Mouse (Mus musculus): ENCODE measurements around the gene Ptprb.

Ptprb gene

DNA sequence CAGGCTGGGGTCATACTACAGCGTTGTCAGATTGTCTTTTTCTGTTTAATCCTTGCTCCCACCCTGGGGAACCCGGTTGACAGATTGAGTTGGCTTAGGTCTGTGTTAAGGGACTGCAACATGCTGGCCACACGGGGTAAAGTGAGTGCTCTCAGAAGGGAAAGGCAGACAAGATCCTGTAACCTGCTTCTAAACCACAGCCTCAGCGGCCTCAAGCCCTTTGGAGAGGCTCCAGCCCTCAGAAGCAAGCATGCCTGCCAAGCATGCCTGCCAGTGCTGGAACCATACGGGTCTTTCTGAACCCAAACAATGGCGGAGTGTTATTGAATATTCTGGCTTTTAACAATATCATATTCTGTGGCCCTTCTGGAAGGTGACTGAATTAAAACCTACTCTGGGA is 149.6 kb downstream of the Ptprb start:
- no peak for DNase-seq (ENCODE audit: low spot score in 2 of 2)

DNA sequence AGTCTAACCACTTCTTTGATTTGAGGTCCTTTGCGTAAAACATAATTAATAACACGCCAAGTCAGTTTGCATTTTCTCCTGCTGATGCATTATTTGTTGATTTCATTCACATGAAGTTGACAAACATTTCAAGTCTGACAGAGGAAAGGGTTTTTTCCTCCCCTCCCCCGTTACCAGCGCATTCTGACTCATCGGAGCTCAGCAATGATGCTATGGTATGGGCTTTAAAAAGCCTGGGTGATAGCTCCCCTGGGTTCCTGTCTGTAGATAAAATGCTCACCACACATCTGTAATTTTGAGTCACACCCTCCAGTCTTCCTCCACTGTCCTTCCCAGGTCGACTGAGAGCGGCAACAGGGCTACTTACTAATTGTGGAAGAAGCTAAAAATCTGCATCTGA is 150.9 kb downstream of the Ptprb start:
- DNase-seq (ENCODE audit: low spot score in 2 of 2) = no peak

DNA sequence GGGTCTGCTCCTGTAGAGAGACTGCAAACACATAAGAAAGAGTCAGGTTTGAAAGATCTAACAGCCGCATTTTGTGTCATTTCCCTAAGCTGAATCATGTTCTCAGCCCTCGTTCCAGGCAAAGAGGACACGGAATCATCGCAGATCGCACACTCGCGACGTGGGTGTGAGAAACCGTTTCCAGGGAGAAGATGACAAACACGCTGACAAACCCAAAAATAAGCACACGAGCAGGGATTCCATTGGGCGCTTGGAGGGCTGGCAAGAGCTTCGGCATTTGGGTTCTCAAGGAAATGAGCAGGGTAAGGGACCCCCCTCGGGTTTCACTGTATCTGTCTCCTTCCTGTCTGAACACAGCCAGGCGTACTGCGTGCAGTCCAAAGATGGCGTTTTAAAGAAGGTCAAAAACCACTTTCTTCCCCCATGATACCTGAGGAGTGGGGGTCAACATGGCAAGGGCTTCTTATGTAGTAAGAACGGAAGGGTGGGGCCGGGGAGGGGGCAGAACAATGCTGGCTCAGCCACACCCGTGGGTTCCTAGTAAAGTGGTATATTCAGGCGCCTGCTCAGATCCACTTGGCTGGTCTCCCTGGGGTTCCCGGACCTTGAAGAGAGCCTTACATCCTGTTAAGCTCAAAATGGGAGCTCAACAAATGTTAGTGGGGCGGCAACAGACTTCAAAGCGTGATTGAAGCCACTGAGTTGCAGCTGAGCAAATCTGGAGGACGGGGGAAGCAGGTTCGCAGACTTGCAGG is 152.9 kb downstream of the Ptprb start:
- no peak for DNase-seq (ENCODE audit: low spot score in 2 of 2)

DNA sequence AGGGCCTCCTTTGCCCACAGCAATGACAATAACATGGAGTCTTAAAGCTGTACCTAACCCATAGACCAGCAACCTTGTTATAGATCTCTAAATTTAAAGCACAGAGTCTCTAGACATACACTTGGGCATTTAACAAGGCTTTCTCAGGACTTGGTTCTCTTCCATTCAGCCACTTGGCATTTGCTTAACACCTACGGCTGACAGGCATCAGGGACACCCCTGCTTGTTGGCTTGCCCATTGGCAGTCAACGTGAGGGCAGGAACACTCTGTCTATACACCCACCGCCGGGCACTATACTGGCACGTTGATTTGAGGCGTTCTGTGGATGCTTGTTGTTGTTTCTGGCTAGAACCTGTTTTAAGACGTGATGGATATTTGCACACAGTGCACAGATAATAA is 157.1 kb downstream of the Ptprb start:
- no peak for DNase-seq (ENCODE audit: low spot score in 2 of 2)

DNA sequence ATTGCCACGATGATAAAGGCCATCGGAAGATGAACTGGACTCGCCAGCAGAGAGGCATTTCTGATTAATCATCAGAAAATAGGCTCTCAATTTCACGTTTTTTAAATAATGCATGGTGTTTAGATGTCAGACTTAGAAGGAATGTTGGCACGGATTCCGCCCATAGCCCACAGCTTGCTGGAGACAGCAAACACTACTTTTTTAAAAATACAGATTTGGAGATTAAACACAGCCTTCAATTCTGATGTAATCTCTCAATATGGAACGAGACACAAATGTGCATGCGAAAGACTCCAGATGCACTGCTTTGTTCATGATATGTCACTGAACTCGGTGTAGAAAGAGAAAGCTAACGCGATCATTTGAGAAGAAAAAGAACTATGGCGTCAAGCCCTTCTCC is 160.1 kb downstream of the Ptprb start:
- DNase-seq (ENCODE audit: low spot score in 2 of 2) = no peak
